Mouse (Mus musculus) kidney, postnatal 36 days (tissue): ENCODE data around the gene Rab26.

Experiments used
- DNase-seq, 2 experiments: peaks; one replicate each; pipeline ENCODE4 v3.0.0; 2021 to 2022; ENCODE audit warnings: mixed read lengths in 2 of 2

Gene Rab26

DNA sequence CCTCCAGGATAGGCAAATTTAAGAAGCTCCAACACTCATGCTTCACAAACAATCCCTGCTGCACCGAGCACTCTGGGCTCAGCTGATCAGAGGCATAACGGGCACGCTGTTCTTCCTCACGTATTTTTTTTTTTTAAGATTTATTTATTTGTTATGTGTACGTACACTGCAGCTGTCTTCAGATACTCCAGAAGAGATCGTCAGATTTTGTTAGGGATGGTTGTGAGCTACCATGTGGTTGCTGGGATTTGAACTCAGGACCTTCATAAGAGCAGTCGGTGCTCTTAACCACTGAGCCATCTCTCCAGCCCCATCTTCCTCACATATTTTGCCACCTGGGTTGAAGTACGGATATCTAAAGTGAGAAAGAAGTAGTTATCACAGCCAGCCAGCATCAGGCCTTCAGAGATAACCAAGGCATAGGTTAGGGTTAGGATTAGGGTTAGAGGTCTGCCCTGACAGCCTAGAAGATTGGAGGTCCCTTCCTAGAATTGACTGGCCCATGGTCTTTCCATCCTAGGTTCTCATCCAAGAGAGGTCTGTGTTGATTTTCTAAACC lies at the start of gene Rab26:
TSS of gene Rab26 (minus strand) at position 51 of the 559 bp plus-strand sequence.
- DNase-seq, result no peak

DNA sequence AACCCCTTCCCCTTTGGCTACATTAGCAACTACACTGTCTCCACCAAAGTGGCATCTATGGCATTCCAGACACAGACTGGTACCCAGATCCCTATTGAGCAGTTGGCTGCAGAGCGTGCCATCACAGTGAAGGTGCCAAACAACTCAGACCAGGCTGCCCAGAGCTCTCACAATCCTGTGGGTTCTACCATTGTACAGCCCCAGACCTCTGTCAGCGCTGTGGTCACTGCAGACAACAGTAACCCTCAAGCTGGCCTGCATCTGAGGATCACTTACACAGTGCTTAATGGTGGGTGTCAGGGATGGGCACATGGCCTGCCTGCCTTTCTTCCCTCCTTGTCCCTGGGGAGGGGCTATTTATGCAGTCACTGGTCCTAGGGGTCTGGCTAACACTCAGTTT lies 46.3 kb upstream of the Rab26 start:
- DNase-seq, result no peak

DNA sequence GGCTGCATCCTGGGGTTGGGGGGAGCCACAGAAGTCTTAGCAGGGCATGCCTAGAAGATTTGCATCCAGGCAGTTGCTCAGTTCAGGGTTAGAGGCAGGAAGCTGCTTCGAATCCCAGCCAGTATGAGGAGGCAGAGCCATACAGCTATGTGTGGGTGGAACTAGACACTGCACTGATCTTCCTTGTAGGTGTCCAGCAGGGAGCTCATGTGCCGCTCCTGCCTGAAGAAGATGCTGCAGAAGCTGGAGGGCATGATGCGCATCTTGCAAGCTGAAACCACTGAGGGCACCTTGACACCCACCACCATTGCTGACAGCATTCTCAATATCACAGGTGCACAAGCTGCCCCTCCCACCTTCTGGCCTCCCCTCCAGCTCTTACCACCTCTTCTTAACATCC lies 45.5 kb upstream of the Rab26 start:
- no peak for DNase-seq

DNA sequence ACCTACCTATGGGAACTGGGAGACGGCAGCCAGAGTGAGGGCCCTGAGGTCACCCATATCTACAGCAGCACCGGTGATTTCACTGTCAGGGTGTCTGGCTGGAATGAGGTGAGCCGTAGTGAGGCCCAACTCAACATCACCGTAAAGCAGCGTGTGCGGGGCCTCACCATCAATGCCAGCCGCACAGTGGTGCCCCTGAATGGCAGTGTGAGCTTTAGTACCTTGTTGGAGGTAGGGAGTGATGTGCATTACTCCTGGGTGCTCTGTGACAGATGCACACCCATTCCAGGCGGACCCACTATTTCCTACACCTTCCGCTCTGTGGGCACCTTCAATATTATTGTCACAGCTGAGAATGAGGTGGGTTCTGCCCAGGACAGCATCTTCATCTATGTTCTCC lies 39.8 kb upstream of the Rab26 start:
- no peak for DNase-seq

DNA sequence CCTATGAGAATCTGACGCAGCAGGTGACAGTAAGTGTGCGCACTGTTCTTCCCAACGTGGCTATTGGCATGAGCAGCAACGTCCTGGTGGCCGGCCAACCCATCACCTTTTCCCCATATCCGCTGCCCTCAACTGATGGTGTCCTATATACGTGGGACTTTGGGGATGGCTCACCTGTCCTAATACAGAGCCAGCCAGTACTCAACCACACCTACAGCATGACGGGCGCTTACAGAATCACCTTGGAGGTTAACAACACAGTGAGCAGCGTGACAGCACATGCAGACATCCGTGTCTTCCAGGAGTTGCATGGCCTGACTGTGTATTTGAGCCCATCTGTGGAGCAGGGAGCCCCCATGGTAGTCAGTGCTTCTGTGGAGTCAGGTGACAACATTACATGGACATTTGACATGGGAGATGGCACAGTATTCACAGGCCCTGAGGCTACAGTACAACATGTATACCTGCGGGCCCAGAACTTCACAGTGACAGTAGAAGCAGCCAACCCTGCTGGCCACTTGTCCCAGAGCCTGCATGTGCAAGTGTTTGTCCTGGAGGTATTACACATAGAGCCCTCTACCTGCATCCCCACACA lies 38.7 kb upstream of the Rab26 start:
- DNase-seq, result no peak

DNA sequence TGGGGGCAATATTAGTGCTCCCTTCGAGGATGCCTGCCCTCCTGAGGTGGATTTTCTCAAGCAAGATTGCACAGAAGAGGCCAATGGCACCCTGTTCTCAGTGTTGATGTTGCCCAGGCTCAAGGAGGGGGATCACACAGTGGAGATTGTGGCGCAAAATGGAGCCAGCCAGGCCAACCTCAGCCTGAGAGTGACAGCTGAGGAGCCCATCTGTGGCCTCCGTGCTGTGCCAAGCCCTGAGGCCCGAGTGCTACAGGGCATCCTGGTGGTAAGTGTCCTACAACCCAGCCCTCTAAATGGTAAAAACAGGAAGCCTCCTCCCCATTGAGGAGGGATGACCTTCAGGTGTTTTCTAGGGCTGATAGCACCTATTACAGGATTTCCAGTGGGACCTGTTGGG lies 35.8 kb upstream of the Rab26 start:
- DNase-seq, result no peak

DNA sequence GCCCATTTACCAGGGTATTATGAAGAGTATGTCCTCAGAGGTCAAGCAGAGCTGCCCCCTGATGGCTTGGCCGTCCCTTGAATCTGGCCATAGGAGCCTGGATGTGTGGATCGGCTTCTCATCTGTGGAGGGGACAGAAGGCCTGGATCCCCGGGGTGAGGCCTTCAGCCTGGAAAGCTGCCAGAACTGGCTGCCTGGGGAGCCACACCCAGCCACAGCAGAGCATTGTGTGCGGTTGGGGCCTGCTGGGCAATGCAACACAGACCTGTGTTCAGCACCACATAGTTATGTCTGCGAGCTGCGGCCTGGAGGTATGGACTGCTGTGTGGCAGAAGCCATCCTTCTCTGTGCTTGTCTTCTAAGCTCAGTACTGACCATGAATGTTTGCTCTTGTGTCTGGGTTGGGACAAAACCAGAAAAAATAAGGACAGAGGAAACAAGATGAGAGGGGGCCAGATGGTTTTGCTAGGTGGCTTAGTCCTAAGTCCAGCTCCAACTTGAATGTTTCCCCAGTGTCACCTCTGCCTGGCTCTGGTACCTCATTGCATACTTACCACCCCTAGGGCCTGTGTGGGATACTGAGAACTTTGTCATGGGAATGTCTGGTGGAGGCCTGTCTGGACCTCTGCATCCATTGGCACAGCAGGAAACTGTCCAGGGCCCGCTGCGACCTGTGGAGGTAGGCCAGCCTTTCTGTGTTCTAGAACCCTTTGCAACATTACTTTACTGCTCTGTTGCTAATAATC lies 33.2 kb upstream of the Rab26 start:
- DNase-seq, result peak; percentile 27 to 56

DNA sequence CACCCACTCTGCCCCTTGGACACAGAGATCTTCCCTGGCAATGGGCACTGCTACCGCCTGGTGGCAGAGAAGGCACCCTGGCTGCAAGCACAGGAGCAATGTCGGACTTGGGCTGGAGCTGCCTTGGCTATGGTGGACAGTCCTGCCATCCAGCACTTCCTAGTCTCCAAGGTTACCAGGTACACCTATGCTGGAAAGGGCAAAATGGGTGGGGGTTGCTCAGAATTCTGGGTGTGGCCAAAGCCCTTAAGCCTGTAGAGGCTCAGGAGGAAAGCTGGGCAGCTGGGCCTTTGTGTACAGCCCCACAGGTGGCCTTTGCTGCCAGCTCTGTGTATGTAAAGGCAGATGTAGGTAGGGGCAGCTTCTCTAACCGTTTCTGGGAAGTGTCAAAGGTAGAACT lies 31.8 kb upstream of the Rab26 start:
- DNase-seq, result no peak

DNA sequence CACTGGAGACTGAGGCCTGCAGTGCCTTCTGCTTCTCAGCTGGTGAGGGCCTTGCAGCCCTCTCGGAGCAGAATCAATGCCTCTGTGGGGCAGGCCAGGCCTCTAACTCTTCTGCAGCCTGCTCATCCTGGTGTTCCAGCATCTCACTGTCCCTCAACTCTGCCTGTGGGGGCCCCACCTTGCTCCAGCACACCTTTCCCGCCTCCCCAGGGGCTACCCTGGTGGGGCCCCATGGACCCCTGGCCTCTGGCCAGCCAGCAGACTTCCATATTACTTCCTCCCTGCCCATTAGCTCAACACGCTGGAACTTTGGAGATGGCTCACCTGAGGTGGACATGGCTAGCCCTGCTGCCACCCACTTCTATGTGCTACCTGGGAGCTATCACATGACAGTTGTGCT lies 31.1 kb upstream of the Rab26 start:
- no peak for DNase-seq

DNA sequence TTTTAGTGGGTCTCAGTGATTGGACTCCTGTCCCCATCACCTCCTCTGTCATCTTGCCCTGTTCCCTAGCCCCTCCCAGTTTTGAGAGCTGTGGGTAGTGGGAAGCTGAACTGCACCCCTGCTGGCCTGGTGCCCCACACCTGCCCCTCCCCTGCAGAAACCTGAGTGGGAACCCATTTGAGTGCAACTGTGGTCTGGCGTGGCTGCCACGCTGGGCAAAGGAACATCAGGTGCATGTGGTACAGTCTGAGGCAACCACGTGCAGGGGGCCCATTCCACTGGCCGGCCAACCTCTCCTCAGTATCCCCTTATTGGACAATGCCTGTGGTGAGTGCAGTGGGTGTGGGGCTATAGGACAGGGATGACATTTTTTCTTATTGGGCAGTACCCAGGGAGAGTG lies 30.4 kb upstream of the Rab26 start:
- DNase-seq, result no peak

DNA sequence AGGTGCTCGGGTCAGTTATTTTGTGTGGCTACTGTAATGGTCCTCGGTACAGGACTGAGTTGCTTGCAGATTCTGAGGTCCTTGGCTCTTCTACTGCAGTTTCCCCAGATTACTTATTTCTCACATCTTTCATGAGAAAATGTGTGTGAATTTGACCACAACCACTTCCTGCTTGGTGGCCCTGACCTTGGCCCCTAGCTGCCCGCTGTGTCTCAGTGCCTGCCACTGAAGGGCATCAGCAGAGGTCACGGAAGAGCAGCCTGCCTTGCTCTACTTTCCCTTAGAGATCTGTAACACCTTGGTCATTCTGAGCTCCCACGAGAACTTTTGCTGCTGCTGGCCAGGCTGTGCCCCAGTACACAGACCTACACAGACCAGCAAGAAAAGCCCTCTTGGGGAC lies 29.6 kb upstream of the Rab26 start:
- no peak for DNase-seq

DNA sequence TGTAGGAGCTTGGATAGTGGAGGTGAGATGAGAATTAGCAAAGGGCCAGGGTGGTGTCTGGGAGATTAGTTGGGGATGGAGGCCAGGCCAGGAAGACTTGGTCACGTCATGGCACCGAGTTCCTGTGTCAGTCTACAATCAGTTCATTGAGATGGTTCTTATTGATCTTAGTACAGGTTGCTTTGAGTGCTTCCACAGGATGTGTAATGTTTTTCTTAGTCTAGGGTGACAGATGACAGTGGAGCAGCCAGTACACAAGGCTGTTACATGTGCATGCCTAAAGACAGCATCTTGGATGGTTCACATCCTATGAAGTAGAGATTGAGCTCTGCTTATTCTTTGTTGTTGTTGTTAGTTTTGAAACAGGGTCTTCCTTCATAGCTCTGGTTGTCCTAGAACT lies 27.6 kb upstream of the Rab26 start:
- no peak for DNase-seq

DNA sequence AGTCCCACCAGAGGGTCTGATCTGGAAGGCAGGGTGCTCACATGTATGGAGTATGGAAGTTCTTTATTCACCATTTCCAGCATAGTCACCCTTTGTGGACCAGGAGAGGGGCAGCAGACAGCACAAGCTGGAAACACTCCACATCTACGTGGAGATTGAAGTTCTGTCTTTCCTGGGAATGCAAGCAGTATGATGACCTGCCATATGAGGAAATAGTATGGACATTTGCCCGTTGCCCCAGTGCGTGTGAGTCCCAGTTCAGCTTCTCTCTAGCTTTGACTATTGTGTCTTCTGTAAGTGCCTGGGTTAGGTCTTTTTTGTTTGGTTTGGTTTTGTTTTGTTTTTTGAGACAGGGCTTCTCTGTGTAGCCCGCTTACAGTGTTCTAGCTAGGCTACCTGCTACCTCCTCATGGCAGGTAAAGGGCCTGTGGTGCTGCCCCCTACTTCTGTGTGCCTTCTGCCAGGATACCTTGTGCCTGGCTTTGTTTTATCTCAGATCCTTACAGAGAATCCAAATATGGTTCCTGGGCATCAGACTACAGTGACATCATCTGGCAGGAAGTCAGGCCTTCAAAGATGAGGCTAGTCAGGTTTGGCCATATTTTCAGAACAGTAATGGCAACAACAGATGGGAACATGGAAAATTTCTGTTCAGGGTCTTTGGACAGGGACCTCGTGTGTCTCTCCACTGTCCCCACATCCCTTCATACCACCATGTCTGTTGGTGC lies 26.5 kb upstream of the Rab26 start:
- DNase-seq, result no peak

DNA sequence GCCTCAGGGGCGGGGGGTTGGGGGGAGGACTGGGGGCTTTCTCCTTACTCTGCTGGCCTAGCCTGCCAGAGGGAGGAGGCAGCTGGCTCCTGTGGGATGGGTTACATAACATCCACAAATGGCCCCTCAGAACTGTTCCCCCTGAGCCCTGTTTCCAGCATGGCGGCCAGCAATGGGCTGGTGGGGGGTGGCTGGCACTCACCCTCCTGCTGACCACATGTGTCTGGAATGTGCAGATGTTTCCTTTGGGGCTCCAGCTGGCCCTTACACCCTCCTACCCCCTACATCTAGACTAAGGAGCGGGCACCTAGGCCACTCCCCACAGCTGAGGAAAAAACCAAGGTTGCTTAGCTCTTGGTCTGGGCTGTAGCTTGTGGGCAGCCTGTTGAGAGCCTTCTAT lies 25.1 kb upstream of the Rab26 start:
- peak; percentile 13 to 17 for DNase-seq

DNA sequence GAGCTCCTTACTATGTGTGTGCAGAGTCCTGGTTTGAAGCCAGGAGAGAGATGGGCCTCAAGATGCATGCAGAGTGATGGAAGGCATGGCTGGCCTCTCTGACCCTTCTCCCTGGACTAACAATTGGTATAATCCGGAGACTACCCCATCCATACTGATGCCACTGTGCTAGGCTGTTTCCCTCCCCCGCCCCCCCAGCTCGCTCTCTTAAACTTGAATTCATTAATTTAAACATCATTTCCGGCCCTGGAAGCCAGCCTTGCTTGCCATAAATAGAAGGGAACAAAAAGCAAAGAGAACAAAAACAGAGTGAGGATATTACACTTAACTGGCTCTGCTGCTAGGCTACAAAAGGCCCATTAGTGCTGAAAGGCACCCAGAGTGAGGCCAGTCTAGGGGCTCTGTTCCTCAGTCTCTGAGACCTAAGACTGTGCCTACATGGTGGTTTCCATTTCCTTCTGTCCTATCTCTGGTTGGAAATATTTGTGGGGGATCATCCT lies 24.6 kb upstream of the Rab26 start:
- DNase-seq, result peak; percentile 38 to 45

DNA sequence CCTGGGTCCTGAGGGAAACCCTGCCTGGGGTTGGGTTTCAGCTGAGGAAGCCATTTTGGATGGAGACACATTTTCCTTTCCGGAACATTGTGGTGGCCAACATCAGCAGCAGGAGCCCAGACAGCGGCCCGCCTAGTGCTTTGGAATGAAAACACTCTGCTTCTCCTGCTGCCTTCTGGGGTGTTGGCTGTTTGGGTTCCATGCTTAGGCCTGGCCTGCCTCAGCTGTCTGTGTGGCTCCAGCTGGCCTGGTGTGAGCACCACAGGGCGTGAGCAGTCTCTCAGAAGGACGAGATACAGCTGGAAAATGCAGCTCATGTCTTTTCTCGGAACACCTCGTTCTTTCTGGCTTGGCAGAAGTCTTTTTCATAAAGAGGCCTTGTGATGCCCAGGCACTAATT lies 23.1 kb upstream of the Rab26 start:
- peak in 1 of 2 experiments; percentile 27 for DNase-seq

DNA sequence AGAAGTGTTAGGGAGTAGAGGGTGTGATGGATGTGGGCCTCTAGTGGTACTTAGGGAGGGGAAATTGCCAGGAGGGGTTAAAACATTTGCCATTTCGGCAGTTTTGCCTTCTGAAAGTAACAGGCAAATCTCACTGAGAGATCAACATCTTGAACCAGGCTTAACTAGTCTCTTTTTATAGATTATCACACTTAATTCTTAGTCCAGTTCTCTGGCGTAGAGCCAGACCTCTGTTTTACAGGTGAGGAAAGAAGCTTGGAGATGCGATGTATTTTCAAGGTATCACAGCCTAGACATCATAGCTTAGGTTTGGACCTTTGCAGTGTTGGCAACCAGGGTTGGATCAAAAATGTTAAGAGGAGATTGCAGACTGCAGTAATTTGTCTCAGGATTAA lies 17.0 kb upstream of the Rab26 start:
- DNase-seq, result no peak

DNA sequence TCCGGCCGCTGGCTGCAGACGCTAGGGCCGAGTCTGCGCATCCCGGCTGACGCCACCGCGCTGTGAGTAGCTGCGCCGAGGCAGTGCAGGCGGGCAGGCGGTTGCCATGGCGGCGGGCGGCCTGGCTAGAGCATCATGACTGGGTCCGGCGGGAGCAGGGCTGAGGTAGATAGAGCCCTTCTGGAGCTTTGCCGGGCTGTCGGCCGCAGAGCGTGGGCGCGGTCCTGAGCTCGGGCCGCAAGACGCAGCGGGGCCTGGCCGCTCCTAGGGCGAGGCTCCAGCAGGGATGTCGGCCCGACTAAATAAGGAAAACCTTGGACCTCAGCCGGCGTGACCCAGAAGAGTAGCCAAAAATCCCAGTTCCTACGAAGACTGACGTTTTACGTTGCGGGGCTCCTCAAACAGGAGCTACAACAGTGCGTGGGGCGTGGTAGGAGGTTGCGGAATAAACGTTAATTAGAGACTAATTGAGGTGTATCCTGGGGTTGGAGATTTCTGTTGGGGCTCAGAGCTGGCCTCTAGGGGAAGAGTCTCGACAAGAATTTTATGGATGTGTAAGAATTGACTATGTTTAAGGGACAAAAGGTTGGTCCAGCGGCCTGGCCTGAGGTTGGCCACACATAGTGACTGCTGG lies 16.5 kb upstream of the Rab26 start:
- peak; percentile 76 to 84 for DNase-seq

DNA sequence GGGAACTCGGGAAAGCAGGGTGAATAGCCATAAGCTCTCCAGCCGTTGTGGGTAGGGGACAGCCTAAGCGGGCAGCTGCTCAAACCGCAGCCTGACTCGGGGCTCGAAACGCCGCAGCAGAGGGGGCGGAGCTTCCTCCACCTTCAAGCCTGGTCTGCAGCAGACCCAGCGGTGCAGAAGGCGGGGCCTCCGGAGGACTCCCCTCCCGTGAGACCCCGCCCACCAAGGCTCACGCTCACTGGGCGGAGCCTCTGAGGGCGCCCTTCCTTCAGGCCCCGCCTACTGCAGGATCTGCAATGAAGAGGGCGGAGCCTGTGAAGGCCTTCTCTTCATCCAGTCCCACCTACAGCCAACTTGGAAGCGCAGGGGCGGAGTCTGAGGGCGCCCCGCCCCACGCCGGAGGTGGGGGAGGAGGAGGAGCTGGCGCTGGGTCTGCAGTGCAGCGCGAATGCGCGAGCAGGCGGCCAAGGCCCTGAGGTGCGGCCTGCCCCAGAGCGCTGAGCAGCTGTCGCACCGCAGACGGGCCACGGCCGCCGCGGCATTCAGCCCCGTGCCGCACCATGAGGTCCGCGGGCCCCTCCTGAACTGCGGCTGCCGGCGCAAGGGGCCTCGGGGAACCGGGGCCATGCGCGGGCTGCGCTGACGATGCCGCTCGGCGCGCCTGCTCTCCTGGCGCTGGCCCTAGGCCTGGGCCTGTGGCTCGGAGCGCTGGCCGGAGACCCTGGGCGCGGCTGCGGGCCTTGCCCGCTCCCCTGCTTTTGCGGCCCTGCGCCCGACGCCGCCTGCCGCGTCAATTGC lies 15.8 kb upstream of the Rab26 start, which contains the start of gene Pkd1:
TSS of gene Pkd1 (plus strand) at position 217 of the 798 bp plus-strand sequence.
- DNase-seq, result peak; percentile 99

DNA sequence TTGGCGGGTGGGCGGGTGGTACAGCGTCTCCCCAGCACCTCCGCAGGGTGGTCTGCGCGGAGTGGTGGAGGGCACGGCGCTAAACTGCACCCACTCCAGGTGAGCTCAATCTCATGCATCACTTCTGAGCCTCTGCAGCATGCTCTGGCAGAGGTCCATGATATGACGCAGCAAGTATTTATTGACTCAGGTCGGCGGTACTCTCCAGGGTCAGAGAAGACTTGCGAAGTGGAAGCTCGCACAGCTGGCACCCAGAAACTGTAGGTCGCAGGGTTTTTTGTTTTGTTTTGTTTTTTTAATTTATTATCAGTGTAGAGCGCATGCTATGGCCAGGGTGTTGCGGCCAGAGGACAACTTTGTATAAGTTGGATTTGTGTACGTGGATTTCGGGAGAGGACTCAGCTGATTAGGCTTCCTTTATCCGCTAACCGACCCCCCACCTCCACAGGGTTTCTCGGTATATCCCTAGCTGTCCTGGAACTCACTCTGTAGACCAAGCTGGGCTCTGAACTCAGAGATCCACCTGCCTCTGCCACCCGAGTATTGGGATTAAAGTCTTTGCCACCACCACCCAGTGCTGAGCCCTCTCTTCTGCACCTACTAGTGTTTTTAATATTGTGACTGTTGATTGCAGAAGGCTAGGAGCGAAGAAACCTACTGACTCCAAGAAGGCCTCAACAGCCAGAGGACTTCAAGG lies 15.1 kb upstream of the Rab26 start:
- DNase-seq, result peak; percentile 80 to 84

DNA sequence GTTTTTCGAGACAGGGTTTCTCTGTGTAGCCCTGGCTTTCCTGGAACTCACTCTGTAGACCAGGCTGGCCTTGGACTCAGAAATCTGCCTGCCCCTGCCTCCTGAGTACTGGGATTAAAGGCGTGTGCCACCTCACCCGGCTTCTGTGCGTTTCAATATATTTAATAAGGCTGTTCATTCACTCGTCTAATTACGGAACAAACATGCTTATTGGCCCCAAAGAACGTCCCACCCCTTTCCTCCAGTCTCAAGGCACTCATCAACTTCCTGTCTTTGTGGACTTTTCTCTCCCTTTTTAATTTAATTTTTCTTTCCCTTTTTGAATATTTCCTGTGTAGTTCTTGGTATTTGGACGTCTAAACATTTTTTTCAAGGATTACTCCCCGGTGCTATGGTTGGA lies 14.4 kb upstream of the Rab26 start:
- DNase-seq, result peak; percentile 49 to 59
